Mouse (Mus musculus) liver, adult 2 months (tissue): ENCODE data around the gene Stxbp6.

Experiments
- CTCF ChIP-seq: fragments of 200-500 bp; IDR thresholded peaks from 2 replicates; pipeline ENCODE4 v1.5.1; 2011; ENCODE audit warnings: low read depth, low read length, control low read depth
- POLR2A ChIP-seq: fragments of 200-500 bp; IDR thresholded peaks from 2 replicates; pipeline ENCODE4 v1.6.1; 2011; ENCODE audit warnings: low read length, control low read depth; ENCODE audit not compliant: insufficient read depth; ENCODE audit errors: extremely low read depth

DNA sequence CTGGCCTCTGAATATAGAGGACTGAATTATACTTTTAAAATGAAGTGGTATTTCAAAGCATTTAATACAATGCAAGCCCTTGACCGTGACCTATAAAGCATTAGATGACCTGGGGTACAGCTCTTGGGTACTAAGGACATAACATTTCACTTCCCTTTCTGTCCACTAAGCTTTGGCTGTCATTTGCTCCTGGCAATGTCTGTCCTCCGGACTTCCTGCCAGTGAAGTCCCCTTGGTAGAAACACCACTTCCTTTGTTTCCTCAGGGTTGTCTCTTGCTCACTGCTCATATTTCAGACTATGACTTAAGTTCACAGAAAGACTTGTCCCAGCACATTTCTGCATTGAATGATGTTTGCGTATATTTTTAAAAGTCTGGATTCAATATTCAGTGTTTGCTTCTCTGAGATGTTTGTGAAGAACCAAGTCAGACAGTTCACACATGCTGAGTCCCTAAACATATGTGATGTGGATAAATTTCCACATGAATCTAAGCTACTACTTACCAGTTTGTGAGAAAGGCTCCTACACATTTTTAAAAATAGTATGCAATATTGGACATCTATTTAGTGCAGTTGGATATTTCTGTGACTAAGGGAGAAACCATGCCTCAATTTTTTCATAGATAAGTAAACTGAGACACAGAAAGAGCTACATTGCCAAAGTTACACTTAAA, 166.3 kb downstream of the Stxbp6 start:
- no peak for TF ChIP-seq CTCF
- no peak for TF ChIP-seq POLR2A
